Mouse (Mus musculus) forebrain, embryonic 12.5 days (tissue): ENCODE measurements at regions not wholly inside any gene's neighbourhood (a gene's known extent, or its start where the extent isn't known, plus 50 kb on each side); places are given as distances from the start of the nearest gene placed in this dataset.

Experiments
- ATAC-seq: fragments of 200-750 bp; cut with Nextera tagmentation; 2 replicates; pipeline ENCODE4 v1.8.0; 2017; ENCODE audit warnings: moderate TSS enrichment; ENCODE audit not compliant: low FRiP score
- H3K27ac ChIP-seq: fragments of 300-500 bp; sonication (generic); 2 replicates; pipeline ENCODE4 v1.5.1; 2016; ENCODE audit warnings: mild to moderate bottlenecking
- H3K27me3 ChIP-seq: fragments of 300-500 bp; sonication (generic); 2 replicates; pipeline ENCODE4 v1.6.1; 2016; ENCODE audit warnings: mild to moderate bottlenecking
- H3K36me3 ChIP-seq: fragments of 300-500 bp; sonication (generic); replicated peaks from 2 replicates; pipeline ENCODE4 v1.6.1; 2016; ENCODE audit warnings: mild to moderate bottlenecking
- H3K4me1 ChIP-seq: fragments of 300-500 bp; sonication (generic); 2 replicates; pipeline ENCODE4 v1.6.1; 2016
- H3K4me2 ChIP-seq: fragments of 300-500 bp; sonication (generic); 2 replicates; pipeline ENCODE4 v1.6.1; 2016; ENCODE audit warnings: mild to moderate bottlenecking, moderate library complexity
- H3K4me3 ChIP-seq: fragments of 300-500 bp; sonication (generic); replicated peaks from 2 replicates; pipeline ENCODE4 v1.5.1; 2016; ENCODE audit warnings: mild to moderate bottlenecking
- H3K9ac ChIP-seq: fragments of 300-500 bp; sonication (generic); 2 replicates; pipeline ENCODE4 v1.6.1; 2016; ENCODE audit warnings: mild to moderate bottlenecking
- H3K9me3 ChIP-seq: fragments of 300-500 bp; sonication (generic); 2 replicates; pipeline ENCODE4 v1.6.1; 2016
- WGBS: fragments of 180-500 bp; shearing (Covaris S2); methylation state at CpG from one replicate; pipeline ENCODE4 v1.1.7; 2016; 5-methylcytosine and 5-hydroxymethylcytosine counted together

DNA sequence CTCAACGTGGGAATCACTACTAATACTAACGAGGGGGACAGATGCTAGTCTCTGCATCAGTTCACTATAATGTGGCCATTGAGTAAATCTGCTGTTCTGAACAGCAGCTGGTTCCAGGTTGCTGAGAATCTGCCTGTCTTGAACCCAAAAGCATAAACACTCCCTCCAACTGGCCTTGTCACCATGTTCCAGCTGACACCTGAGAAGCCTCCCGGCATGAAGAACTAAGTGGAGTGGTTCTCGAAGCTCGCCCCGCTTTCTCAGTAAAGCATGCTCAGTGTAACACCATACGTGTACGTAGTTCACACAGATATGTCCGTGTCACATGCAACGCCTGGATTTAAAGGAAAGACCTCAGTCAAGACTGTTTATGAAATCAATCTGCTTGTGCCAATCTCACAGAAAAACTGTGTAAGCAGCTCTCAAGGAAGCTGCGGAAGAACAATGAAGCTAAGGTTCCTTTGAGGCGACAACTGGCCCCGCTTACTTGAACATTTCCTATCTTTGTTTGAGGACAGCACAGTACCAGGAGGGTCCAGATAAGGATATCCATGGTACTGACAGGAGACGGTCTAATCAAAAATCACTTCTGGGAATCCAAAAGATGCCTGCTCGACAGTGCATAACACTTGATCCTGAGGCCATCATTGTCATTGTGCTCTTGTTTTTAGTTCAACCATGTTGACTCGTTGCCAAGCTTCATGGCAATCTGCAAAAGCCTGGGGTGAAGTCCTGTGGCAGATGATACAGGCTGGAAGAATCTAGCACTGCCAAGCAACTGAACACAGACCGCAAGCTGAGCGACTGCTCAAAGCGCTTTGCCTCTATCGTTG lies 82.8 kb upstream of the Myo10 start:
- no peak for ATAC-seq
- H3K9ac ChIP-seq: no peak overlapping the region
- H3K4me2 ChIP-seq: no peak overlapping the region
- H3K4me1 ChIP-seq: no peaks in the 10 kb centered on the region
- no peaks in the 10 kb centered on the region for H3K9me3 ChIP-seq
- peaks cover under 1% of the 10 kb centered on the region; the same call in 1 of the 2 replicates for H3K27me3 ChIP-seq
- H3K4me3 ChIP-seq: no peak overlapping the region
- no peaks in the 10 kb centered on the region for H3K36me3 ChIP-seq
- WGBS: 82% methylated on average over 20 of the region's 20 CpGs
- H3K27ac ChIP-seq: no peak overlapping the region

DNA sequence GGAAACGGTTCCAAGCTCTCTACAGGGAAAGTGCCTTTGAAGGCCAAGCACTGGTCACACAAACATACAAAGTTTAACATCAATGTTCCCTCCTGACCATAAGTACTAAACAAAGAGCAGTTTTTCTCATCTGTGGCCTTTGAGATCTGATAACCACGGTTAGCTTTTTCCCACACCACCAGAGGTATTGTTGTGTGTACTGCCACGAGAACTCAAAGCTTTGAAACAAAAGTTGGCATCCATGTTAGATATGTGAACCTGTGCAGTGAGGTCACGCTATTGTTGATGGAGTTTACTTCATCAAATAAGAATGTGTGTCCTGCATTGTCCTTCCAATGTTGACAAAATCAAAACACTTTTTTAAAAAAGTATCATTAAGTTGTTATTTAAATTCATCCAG lies 79.9 kb upstream of the Myo10 start:
- Histone ChIP-seq H3K27me3 (no peaks in the 10 kb centered on the region), H3K4me2 (no peak overlapping the region), H3K27ac (no peak overlapping the region), H3K9ac (no peak overlapping the region), H3K36me3 (no peaks in the 10 kb centered on the region), H3K9me3 (no peaks in the 10 kb centered on the region), H3K4me3 (no peak overlapping the region), H3K4me1 (no peaks in the 10 kb centered on the region)
- ATAC-seq: no peak
- 80% methylated on average over 4 of the region's 4 CpGs for WGBS

DNA sequence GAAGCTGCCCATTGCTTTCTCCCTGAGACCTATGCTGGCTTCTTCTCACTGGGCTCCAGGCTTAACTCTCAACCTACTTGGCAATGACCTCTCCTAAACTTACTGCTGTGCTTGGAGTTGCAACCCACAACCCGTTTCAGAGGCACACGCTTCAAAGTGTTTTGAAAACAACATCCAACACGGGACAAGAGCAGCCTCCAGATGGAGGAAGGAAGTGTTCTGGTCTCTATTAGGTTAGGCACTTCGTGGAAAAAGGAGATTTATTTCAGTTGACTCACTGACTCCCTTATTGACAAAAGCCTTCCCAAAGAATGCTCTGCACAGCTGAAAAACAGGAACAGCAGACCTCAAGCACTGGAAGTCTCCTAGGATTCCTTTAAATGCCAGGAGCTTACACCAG lies 76.1 kb upstream of the Myo10 start:
- Histone ChIP-seq H3K27me3 (no peaks in the 10 kb centered on the region), H3K4me3 (no peak overlapping the region)
- ATAC-seq: no peak

DNA sequence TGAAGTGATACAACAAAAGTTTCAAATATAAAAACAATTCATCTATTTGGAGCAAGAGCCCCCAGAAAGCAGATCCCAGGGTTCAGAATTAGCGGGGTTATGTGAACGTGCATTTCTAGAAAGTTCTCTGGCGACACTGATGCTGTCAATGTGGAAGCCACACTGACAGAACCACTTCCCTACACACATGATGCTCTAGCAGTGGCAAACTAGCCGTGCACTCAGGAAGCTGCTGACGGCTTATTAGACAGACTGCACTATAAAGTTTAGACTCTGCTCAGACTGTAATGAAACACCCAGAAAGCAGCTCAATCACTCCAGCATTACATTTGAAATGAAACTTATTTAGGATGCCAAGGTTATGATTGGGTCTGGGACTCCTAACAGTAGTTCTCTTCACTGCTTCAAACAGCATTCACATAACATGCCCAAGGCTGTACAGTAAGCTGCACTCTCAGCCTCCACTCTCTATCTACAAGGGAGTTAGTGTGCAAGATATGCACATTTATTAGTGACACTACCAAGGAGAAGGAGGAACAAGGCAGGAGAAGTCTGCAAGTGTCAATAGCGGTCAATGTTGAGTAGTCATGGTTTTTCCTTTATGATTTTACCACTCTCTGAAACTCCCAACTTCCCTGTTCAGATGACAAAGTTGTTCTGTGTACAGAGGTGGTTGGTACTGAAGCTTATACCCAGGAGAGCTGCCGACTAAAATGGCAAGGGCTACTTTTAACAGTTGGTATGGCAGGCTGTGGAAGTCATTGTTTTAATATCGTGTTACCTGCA lies 71.9 kb upstream of the Myo10 start:
- H3K4me2 ChIP-seq: no peak overlapping the region
- H3K36me3 ChIP-seq: no peaks in the 10 kb centered on the region
- H3K27ac ChIP-seq: no peak overlapping the region
- ATAC-seq: no peak
- no peak overlapping the region for H3K9ac ChIP-seq
- H3K27me3 ChIP-seq: no peaks in the 10 kb centered on the region
- no peak overlapping the region for H3K4me3 ChIP-seq
- WGBS: 91% methylated on average over 8 of the region's 8 CpGs
- H3K9me3 ChIP-seq: no peaks in the 10 kb centered on the region
- no peaks in the 10 kb centered on the region for H3K4me1 ChIP-seq

More for the DNA sequence above, 76.1 kb upstream of the Myo10 start:
- 74% methylated on average over 4 of the region's 4 CpGs for WGBS
- Histone ChIP-seq H3K4me2 (no peak overlapping the region), H3K4me1 (no peaks in the 10 kb centered on the region), H3K36me3 (no peaks in the 10 kb centered on the region), H3K27ac (no peak overlapping the region), H3K9me3 (no peaks in the 10 kb centered on the region), H3K9ac (no peak overlapping the region)

DNA sequence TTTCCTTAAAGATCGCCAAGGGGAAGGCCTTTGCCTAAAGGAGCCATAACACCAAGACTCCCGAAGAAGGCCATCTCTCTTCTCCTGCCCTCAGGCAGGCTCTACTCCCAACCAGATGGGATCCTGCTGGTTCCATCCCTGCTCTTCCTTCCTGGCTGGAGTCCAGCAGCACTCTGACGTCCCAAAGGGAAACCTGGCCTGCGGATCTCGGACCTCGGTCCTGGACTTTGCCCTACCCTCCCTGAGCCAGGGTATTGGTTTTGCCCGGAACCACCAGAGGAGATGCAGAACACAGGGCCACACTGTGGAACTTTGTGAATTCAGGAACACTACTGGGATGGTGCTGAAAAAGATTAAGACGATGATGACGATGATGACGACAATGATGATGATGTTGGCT lies 67.4 kb upstream of the Myo10 start:
- Histone ChIP-seq H3K4me2 (no peak overlapping the region), H3K9me3 (no peaks in the 10 kb centered on the region), H3K9ac (no peak overlapping the region), H3K4me1 (no peaks in the 10 kb centered on the region), H3K4me3 (no peak overlapping the region), H3K27me3 (no peaks in the 10 kb centered on the region), H3K27ac (no peak overlapping the region), H3K36me3 (no peaks in the 10 kb centered on the region)
- WGBS: 91% methylated on average over 10 of the region's 10 CpGs
- ATAC-seq: no peak

DNA sequence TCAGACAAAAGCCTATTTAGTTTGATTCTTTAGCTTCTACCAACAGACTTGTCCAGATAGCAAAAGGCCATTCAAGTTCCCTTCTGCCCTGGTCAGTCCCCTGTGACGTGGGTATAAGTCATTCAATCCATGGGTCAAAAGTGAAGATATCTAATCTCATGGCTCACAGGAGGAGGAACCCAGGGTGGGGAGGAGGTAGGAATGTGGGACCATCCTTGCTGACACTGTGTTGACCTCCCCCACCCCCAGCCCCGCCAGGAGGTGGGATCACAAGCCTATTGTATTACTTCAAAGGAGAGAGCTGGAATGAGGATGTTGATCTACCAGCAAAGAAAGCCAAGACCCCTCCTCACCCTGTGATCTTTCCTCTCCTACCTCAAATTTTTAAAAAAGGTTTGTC lies 66.5 kb upstream of the Myo10 start:
- H3K4me2 ChIP-seq: no peak overlapping the region
- no peaks in the 10 kb centered on the region for H3K9me3 ChIP-seq

DNA sequence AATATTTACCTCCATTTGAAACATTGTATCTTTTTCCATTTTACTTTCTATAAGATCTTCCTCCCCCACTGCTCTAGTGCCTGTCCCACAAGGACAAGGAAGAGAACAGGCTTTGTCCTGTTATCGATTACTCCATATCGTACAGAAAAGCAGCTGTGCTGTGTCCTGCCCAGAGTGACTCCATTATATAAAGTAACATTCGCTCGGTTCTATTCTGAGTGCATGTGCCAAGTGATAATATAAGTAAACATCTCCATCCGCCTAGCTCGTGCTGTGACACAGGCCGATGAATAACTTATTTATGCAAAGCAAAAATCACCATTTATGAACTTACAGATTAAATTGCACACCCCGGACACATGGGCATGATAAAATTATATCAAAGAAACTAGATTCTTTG lies 64.8 kb upstream of the Myo10 start:
- no peaks in the 10 kb centered on the region for H3K36me3 ChIP-seq
- no peak overlapping the region for H3K4me2 ChIP-seq
- H3K9ac ChIP-seq: no peak overlapping the region
- H3K9me3 ChIP-seq: no peaks in the 10 kb centered on the region
- WGBS: 92% methylated on average over 8 of the region's 8 CpGs
- H3K27me3 ChIP-seq: no peaks in the 10 kb centered on the region
- H3K4me1 ChIP-seq: no peaks in the 10 kb centered on the region
- no peak overlapping the region for H3K27ac ChIP-seq
- ATAC-seq: no peak
- no peak overlapping the region for H3K4me3 ChIP-seq

More for the DNA sequence above, 66.5 kb upstream of the Myo10 start:
- Histone ChIP-seq H3K4me3 (no peak overlapping the region), H3K36me3 (no peaks in the 10 kb centered on the region), H3K27me3 (no peaks in the 10 kb centered on the region), H3K4me1 (no peaks in the 10 kb centered on the region), H3K27ac (no peak overlapping the region), H3K9ac (no peak overlapping the region)
- ATAC-seq: no peak
- WGBS: 30% methylated on average over 2 of the region's 2 CpGs

DNA sequence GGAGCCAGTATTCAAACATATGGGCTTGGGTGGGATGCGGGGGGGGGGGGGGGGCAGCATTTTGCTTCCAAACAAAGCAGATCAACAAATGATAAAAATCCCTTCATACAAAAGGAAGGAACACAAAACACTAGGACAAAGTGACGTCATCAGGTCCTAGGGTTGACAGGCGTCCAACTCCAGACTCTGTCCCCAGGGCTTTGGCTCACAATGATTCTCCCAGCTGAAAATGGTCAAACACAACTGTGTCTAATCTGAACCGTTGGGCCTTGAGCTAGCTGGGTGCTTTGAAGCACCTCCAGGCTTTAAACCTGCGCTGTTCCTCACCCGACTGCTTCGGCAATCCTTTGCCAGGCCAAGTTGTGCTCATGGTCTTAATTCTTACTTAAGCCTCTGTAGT lies 64.1 kb upstream of the Myo10 start:
- no peak for ATAC-seq
- WGBS: 80% methylated on average over 7 of the region's 7 CpGs
- no peak overlapping the region for H3K4me2 ChIP-seq
- no peak overlapping the region for H3K4me3 ChIP-seq
- H3K27me3 ChIP-seq: no peaks in the 10 kb centered on the region
- no peak overlapping the region for H3K27ac ChIP-seq
- no peaks in the 10 kb centered on the region for H3K9me3 ChIP-seq
- H3K4me1 ChIP-seq: no peaks in the 10 kb centered on the region
- no peaks in the 10 kb centered on the region for H3K36me3 ChIP-seq
- no peak overlapping the region for H3K9ac ChIP-seq

DNA sequence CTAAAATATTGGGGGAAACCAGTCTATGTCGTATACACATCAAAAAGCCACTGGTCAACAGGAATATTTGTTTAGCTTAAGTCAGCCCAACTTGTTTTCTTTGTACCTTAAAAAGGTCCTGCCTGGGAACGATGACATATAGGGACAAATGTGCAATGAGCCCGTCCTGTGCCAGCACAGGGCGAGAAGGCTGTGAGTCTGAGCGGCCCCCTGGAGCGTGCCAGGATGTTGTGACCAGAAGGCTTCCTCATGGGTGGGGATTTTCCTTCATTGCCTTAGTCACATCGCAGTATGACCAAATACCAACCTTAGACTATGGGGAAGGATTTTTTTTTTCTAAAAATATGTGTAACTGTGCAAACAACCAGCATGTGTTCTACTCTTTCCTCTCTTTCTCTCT lies 58.7 kb upstream of the Myo10 start:
- WGBS: 82% methylated on average over 7 of the region's 7 CpGs
- no peak for ATAC-seq
- H3K4me2 ChIP-seq: no peak overlapping the region

DNA sequence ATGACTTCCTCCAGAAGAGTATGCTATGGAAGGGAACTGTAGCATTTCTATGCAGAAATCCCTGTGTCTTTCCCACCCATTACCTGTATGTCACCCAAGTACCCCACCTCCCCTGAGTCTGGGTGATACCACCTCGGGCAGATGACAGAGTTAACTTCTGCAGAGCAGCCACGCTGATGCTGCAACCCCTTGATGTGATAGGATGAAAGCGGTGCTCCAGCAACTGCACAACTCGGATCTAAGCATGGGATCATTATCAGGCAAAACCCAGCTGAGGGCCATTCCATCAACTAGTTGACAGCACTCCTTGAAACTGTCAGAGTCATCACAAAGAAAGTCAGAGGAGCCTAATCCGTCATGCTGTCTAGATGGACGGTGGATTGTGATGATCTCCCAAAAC lies 49.8 kb upstream of the Myo10 start:
- Histone ChIP-seq H3K4me1 (no peaks in the 10 kb centered on the region), H3K4me2 (no peak overlapping the region), H3K27ac (no peak overlapping the region), H3K4me3 (no peak overlapping the region), H3K36me3 (no peaks in the 10 kb centered on the region), H3K27me3 (no peaks in the 10 kb centered on the region), H3K9ac (no peak overlapping the region), H3K9me3 (no peaks in the 10 kb centered on the region)
- WGBS: 60% methylated on average over 6 of the region's 6 CpGs
- ATAC-seq: no peak

More for the DNA sequence above, 58.7 kb upstream of the Myo10 start:
- no peak overlapping the region for H3K4me3 ChIP-seq
- no peaks in the 10 kb centered on the region for H3K9me3 ChIP-seq
- H3K36me3 ChIP-seq: no peaks in the 10 kb centered on the region
- no peak overlapping the region for H3K27ac ChIP-seq
- no peaks in the 10 kb centered on the region for H3K4me1 ChIP-seq
- H3K27me3 ChIP-seq: no peaks in the 10 kb centered on the region
- H3K9ac ChIP-seq: no peak overlapping the region
